In genomic region chr12:79993821-79994571, GRCm38 (mm10) we compare ENCODE assay signal across 8 mouse cellular contexts.
DNase-seq lines count a peak whose midpoint lies in the region; ATAC-seq and TF ChIP-seq lines count a peak whose summit lies in the region.

No protein-coding gene starts in this region.

- DNase-seq in lung, embryonic 14.5 days: peak; percentile 92
- DNase-seq in lung, postnatal 14 days: no peak
- DNase-seq in neural tube, embryonic 10.5 days (ENCODE audit: extremely low spot score, low spot score): peak; percentile 41
- no peak for DNase-seq in layer of hippocampus, adult 11-12 months (ENCODE audit: low spot score)
- DNase-seq in layer of hippocampus, adult 9-11 months: no peak

- peak overlapping the region; percentile 91 for H3K27ac ChIP-seq in lung, embryonic 14.5 days (ENCODE audit: low read depth)
- peak overlapping the region; percentile 84 for H3K27ac ChIP-seq in embryonic facial prominence, embryonic 15.5 days (replicated peaks)
- peak overlapping the region; percentile 37; the same call in 1 of the 2 replicates for H3K27ac ChIP-seq in intestine, postnatal 0 days (ENCODE audit: low read depth, low read length)

- no peaks in the 10 kb centered on the region for H3K27me3 ChIP-seq in lung, embryonic 14.5 days (ENCODE audit: insufficient read depth, low read length)
- no peaks in the 10 kb centered on the region for H3K27me3 ChIP-seq in embryonic facial prominence, embryonic 15.5 days
- no peaks in the 10 kb centered on the region for H3K27me3 ChIP-seq in intestine, postnatal 0 days (replicated peaks; ENCODE audit: control insufficient read depth, insufficient read depth, low read length)

- H3K4me1 ChIP-seq in lung, embryonic 14.5 days (ENCODE audit: insufficient read depth): peaks cover 47% of the 10 kb centered on the region
- peaks cover 60% of the 10 kb centered on the region for H3K4me1 ChIP-seq in embryonic facial prominence, embryonic 15.5 days
- peaks cover 4% of the 10 kb centered on the region; the same call in 1 of the 2 replicates for H3K4me1 ChIP-seq in intestine, postnatal 0 days (replicated peaks; ENCODE audit: control insufficient read depth, insufficient read depth, low read length)

- no peaks in the 10 kb centered on the region for H3K9me3 ChIP-seq in lung, embryonic 14.5 days (ENCODE audit: low read depth, low read length)
- no peaks in the 10 kb centered on the region for H3K9me3 ChIP-seq in embryonic facial prominence, embryonic 15.5 days (replicated peaks)
- H3K9me3 ChIP-seq in intestine, postnatal 0 days (ENCODE audit: control insufficient read depth): no peaks in the 10 kb centered on the region

- H3K4me3 ChIP-seq in lung, embryonic 14.5 days (ENCODE audit: low read depth, low read length): no peak overlapping the region
- H3K4me3 ChIP-seq in embryonic facial prominence, embryonic 15.5 days (replicated peaks): no peak overlapping the region
- H3K4me3 ChIP-seq in intestine, postnatal 0 days (ENCODE audit: low read depth, low read length): no peak overlapping the region

- ATAC-seq in lung, embryonic 14.5 days (ENCODE audit: insufficient read depth): peak; percentile 93
- ATAC-seq in embryonic facial prominence, embryonic 15.5 days (ENCODE audit: insufficient number of reproducible peaks, low FRiP score, low TSS enrichment, low read depth): peak; percentile 64
- no peak for ATAC-seq in intestine, postnatal 0 days
- no peak for ATAC-seq in activated CD4-positive, CD25-positive, alpha-beta regulatory T cell, adult 4 months

- H3K4me2 ChIP-seq in lung, embryonic 14.5 days: peak overlapping the region; percentile 18
- H3K4me2 ChIP-seq in embryonic facial prominence, embryonic 15.5 days (replicated peaks): no peak overlapping the region
- H3K4me2 ChIP-seq in intestine, postnatal 0 days (replicated peaks; ENCODE audit: low read depth): no peak overlapping the region

- no peak for TF ChIP-seq CTCF in lung, embryonic 14.5 days (IDR thresholded peaks at IDR 0.05; ENCODE audit: low read depth)
- 0 out of 2 replicates have a peak, but pooled peaks have one; percentile 4 for TF ChIP-seq CTCF in intestine, postnatal 0 days (IDR thresholded peaks at IDR 0.05; ENCODE audit: low read depth)

- H3K36me3 ChIP-seq in lung, embryonic 14.5 days (ENCODE audit: insufficient read depth): no peaks in the 10 kb centered on the region
- H3K36me3 ChIP-seq in embryonic facial prominence, embryonic 15.5 days: no peaks in the 10 kb centered on the region
- no peaks in the 10 kb centered on the region for H3K36me3 ChIP-seq in intestine, postnatal 0 days (ENCODE audit: control insufficient read depth, insufficient read depth)

- 0 out of 2 replicates have a peak overlapping the region, but pooled peaks have one; percentile 17 for H3K9ac ChIP-seq in lung, embryonic 14.5 days
- no peak overlapping the region for H3K9ac ChIP-seq in embryonic facial prominence, embryonic 15.5 days
- no peak overlapping the region for H3K9ac ChIP-seq in intestine, postnatal 0 days (ENCODE audit: low read depth, low read length)

- WGBS in lung, embryonic 14.5 days: 25% methylated on average over 5 of the region's 5 CpGs
- WGBS in embryonic facial prominence, embryonic 15.5 days: 56% methylated on average over 5 of the region's 5 CpGs
- 42% methylated on average over 5 of the region's 5 CpGs for WGBS in intestine, postnatal 0 days

Comparison
In these comparisons a context has a peak if more than half of its experiments do, and no peak if none do; other contexts are left out.
1. DNase-seq: peak in lung, embryonic 14.5 days (single experiment) and neural tube, embryonic 10.5 days (single experiment); none in lung, postnatal 14 days (single experiment), layer of hippocampus, adult 11-12 months (single experiment) and layer of hippocampus, adult 9-11 months (single experiment).
2. ATAC-seq: peak in lung, embryonic 14.5 days (single experiment) and embryonic facial prominence, embryonic 15.5 days (single experiment); none in intestine, postnatal 0 days (single experiment) and activated CD4-positive, CD25-positive, alpha-beta regulatory T cell, adult 4 months (single experiment).
3. H3K27ac ChIP-seq: peak in every context shown above with its lines; median percentile 91 in lung, embryonic 14.5 days; 84 in embryonic facial prominence, embryonic 15.5 days; 37 in intestine, postnatal 0 days.